Mouse (Mus musculus): Measurements from ENCODE around the gene Pomc.
"Not testable (repeated sequence)": the region's sequence is repeated elsewhere in the genome, so short reads cannot be mapped to it uniquely, and the experiment has no call there.

Gene Pomc

GRCm38 (mm10) chr12:3968380-3968779 is 13.6 kb downstream of the Pomc start:
- no peak for DNase-seq (ENCODE audit: low read depth)

DNA sequence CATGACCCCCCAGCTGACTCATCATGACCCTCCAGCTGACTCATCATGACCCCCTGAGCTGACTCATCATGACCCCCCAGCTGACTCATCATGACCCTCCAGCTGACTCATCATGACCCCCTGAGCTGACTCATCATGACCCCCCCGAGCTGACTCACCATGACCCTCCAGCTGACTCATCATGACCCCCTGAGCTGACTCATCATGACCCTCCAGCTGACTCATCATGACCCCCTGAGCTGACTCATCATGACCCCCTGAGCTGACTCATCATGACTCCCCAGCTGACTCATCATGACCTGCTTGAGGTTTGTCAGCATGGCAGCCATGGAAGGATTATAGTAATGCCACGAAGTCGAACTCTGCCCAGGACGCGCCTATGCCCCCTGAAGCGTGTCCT is 18.4 kb downstream of the Pomc start:
- DNase-seq (ENCODE audit: low read depth): not testable (repeated sequence)

- DNase-seq (ENCODE audit: low read depth): no peak
Measured at GRCm38 (mm10) chr12:3980991-3981349, 26.2 kb downstream of the Pomc start.

DNA sequence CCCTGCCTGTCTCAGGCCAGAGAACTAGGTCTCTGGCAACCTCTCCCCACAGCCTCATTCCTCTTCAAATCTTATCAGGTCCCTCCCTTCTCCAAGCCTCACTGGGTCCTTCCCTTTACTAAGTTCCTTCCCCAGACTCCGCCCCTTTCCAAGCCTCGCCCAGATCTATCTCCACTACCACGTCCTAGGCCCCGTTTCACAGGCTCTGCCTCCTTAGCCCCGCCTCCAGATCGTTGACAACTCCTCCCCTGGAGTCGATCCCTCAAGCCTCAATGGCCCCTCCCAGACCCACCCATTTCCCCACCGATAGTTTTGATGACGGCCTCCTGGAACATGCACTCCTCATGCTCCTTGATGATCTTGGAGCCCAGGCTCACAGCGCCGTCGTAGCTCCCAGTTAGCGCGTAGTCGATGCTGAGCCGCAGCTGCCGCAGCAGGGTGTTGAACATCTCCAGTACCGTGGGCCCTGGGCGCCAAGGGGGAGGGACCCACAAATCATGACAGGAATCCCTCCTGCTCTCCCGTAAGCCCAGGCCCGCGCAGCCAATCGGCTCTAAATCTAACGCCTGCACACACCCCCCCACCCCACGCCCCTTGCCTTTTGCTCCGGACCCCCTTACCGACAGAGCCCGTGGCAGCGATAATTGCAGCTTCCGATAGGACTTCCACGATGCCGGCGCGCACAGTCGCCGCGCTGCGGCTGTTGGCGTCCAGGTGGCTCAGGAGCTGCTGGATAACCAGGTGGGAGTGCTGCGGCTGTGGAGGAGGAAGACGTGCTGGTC is 26.8 kb downstream of the Pomc start:
- DNase-seq (ENCODE audit: low read depth): peak; percentile 84

DNA sequence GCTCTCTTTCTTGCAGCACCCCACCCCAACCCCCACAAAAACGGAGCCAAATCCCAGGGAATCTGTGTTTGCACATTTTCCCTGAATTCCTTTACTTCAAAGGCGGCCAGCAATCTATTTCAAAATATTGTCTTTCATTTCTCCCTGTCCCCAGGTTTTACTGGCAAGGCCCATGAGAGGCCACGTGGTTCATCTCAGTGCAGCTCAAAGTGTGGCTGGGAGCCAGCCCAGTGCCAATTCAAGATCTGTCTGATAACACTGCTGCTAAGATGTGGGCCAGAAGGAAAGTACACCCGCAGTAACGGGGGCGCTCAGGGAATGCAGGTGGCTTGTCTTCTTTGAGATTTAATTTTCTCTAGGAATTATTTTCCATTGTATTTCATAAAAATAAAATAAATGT is 27.5 kb downstream of the Pomc start:
- DNase-seq (ENCODE audit: low read depth): no peak

DNA sequence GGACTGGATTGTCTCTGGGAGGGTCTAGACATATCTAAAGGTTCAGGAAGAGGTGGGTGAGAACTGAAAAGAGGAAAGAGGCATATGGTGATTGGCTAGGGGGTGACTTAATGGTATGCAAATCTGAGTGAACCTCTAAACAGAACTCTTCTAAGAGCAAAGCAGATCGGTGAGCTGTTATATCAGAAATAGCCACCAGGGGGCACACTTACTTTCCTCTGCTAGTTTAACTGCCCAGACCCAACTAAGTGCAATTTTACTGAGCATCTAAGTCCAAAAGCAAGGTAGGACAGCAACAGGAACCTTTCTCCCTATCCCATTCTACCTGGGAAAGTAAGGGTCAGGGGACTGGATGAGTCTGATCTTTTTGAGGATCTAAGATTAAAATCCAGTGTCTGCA is 29.0 kb downstream of the Pomc start:
- peak; percentile 66 for DNase-seq (ENCODE audit: low read depth)

- DNase-seq (ENCODE audit: low read depth): no peak
Measured at GRCm38 (mm10) chr12:3984446-3984845, 29.7 kb downstream of the Pomc start.

GRCm38 (mm10) chr12:3989943-3990342 is 35.2 kb downstream of the Pomc start:
- no peak for DNase-seq (ENCODE audit: low read depth)

DNA sequence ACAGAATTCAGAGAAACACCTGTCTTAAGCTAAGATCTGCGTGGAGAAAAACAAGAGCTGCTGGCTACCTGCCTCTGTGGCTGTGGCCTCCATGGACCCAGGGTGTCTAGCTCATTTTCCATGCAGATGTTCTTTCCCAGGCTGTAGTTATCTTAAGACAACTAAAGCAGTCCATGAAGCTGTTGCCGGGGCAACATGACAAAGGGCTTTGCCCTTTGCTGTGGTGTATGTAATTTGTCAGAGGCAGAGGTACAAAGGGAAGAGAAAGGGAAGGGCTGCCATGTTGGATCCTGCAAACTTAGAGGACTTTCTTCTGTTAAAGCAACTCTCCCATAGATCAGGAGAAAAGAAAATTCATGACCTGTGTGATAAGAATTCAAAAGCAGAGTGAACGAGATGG is 36.3 kb downstream of the Pomc start:
- no peak for DNase-seq (ENCODE audit: low read depth)

DNA sequence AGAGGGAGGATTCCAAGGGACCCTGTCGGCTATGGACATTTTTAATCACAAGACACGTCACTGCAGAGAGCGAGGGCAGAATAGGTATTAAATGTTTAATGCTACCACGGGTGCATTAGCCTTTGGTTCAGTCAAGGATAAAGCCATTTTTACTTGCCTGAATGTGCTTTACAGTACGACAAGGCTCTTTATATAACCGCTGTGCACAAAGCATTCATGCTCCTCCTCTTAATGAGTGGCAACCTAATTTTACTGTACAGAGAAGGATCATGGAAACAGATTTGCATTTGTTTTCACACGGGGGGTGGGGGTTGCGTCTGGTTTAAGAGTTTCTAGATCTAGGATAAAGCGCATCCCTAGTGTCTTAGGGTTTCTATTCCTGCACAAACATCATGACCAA is 42.0 kb downstream of the Pomc start:
- DNase-seq (ENCODE audit: low read depth): no peak

DNA sequence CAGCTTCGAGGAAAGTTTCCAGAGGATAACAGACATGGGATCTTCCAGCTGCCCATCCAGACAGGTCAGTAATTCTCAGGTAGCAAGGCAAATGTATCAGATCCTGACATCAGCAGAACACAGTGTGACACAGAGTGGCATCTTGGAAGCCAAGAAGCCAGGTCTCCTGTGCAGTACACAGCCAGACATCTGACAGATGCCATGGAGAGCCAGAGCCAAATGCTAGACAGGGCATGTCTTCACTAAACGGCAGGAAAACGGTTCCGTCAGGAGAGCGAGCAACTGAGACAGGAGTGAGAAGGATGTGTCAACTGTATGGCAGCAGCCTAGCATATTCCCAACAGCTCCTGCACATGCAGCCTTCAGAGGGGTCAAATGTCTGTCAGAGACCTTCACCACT is 45.7 kb downstream of the Pomc start:
- no peak for DNase-seq (ENCODE audit: low read depth)

GRCm38 (mm10) chr12:4004648-4005047 is 49.9 kb downstream of the Pomc start:
- no peak for DNase-seq (ENCODE audit: low read depth)

- no peak for DNase-seq (ENCODE audit: low read depth)
Measured at GRCm38 (mm10) chr12:4006079-4006478, 51.3 kb downstream of the Pomc start.

- DNase-seq (ENCODE audit: low read depth): no peak
Measured at GRCm38 (mm10) chr12:4007181-4007580, 52.4 kb downstream of the Pomc start.

GRCm38 (mm10) chr12:4007766-4008165 is 53.0 kb downstream of the Pomc start:
- no peak for DNase-seq (ENCODE audit: low read depth)

DNA sequence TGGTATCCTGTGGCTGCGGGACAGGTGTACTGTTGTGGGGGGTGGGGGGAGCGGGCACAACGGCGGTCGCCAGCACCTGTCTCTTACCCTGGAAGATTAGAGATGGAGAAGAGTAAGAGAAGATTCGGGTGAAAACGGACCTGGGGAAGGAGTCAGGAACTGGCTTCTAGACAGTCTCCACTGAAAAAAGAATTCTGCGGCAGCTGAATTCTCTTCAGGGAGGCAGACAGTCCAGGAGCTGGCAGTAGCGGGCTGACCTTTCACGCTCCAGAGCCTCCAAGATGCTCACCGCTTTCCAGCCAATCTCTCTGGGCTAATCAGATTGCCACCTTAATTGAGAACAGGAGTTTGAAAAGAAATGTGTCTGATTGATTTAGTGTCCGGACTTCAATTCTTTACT is 54.0 kb downstream of the Pomc start:
- DNase-seq (ENCODE audit: low read depth): no peak

All from c-Kit-positive CD71-positive TER-119-negative erythroid progenitor cells, embryonic 14.5 days (primary cell).